Mouse (Mus musculus) kidney, adult 2 months (tissue): ENCODE results near the gene Kctd15. TPM values are rescaled to one million over a fixed set of nuclear protein-coding genes. Genes with fewer than 3 reads are reported as not detected.

Source experiments
- DNase-seq: peaks from one replicate; pipeline ENCODE4 v3.0.0; 2021
- H3K27ac ChIP-seq: fragments of 200-500 bp; 2 replicates; pipeline ENCODE4 v1.5.1; 2012; ENCODE audit warnings: low read depth, low read length, control low read depth, inconsistent platforms; ENCODE audit not compliant: insufficient read depth
- H3K27me3 ChIP-seq: fragments of 200-500 bp; replicated peaks from 2 replicates; pipeline ENCODE4 v1.6.1; 2012; ENCODE audit warnings: mild to moderate bottlenecking, moderate library complexity, low read length, inconsistent platforms; ENCODE audit not compliant: control insufficient read depth, insufficient read depth
- H3K36me3 ChIP-seq: fragments of 200-500 bp; 2 replicates; pipeline ENCODE4 v1.6.1; 2012; ENCODE audit warnings: mild to moderate bottlenecking, moderate library complexity, low read length, inconsistent platforms; ENCODE audit not compliant: control insufficient read depth, insufficient read depth
- H3K4me1 ChIP-seq: fragments of 200-500 bp; 2 replicates; pipeline ENCODE4 v1.6.1; 2011; ENCODE audit warnings: low read length; ENCODE audit not compliant: control insufficient read depth, insufficient read depth
- H3K4me3 ChIP-seq: fragments of 200-500 bp; 2 replicates; pipeline ENCODE4 v1.5.1; 2011; ENCODE audit warnings: mild to moderate bottlenecking, low read depth, low read length, control low read depth; ENCODE audit not compliant: insufficient read depth
- CTCF ChIP-seq: fragments of 200-500 bp; conservative IDR thresholded peaks from 2 replicates; pipeline ENCODE4 v1.5.1; 2011; ENCODE audit warnings: low read depth, mild to moderate bottlenecking, control low read depth, low read length, moderate library complexity, mixed read lengths; ENCODE audit not compliant: insufficient read depth, insufficient read length
- POLR2A ChIP-seq: fragments of 200-500 bp; IDR thresholded peaks from one replicate; pipeline ENCODE4 v1.6.1; 2011; ENCODE audit warnings: low read depth, low read length, control low read depth
- WGBS: fragments of 180-500 bp; shearing (Covaris S2); methylation state at CpG from one replicate; pipeline ENCODE4 v1.1.7; 2018; 5-methylcytosine and 5-hydroxymethylcytosine counted together
- polyA plus RNA-seq: library from polyadenylated mRNA; depleted of rRNA; stranded (reverse); fragments of >200 nt; gene quantifications from 2 replicates; pipeline ENCODE4 v1.2.3, GENCODE M21; 2012

Kctd15 gene
- polyA plus RNA-seq, 1 experiment, result 18.3 TPM

DNA sequence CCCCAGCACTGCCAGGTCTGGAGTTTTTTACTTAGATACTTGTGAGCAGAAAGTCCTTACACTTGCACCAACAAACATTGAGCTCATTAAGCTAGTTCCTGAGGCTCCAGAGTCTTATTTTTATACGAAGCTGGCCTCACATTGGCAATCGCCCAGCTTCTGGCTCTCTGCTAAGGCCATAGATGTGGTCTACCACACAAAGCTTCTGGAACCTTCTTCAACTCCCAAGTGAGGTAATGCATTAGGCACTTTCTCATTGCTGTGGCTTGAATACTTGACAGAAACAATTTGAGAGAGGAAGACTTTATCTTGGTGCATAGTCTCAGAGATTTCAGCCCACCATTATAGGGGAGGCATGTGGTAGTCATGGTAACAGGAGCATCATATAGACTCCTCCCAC lies 23.4 kb upstream of the Kctd15 start:
- H3K36me3 ChIP-seq, result no peaks in the 10 kb centered on the region
- no peaks in the 10 kb centered on the region for H3K27me3 ChIP-seq
- TF ChIP-seq POLR2A (no peak), CTCF (no peak)
- H3K4me1 ChIP-seq, result no peaks in the 10 kb centered on the region
- DNase-seq, result no peak
- H3K27ac ChIP-seq, result no peak overlapping the region
- H3K4me3 ChIP-seq, result no peak overlapping the region
- WGBS, result 45% methylated on average over 2 of the region's 2 CpGs

- Histone ChIP-seq H3K27ac (no peak overlapping the region), H3K4me1 (no peaks in the 10 kb centered on the region), H3K4me3 (no peak overlapping the region), H3K36me3 (no peaks in the 10 kb centered on the region), H3K27me3 (no peaks in the 10 kb centered on the region)
- TF ChIP-seq POLR2A (no peak), CTCF (peak; percentile 83)
- 27% methylated on average over 33 of the region's 33 CpGs for WGBS
- peak; percentile 79 for DNase-seq
Measured at GRCm38 (mm10) chr7:34675831-34676514, 19.4 kb upstream of the Kctd15 start.

GRCm38 (mm10) chr7:34675120-34675790 lies 18.7 kb upstream of the Kctd15 start:
- no peak for TF ChIP-seq POLR2A
- no peak for TF ChIP-seq CTCF
- Histone ChIP-seq H3K27ac (no peak overlapping the region), H3K4me3 (no peak overlapping the region), H3K4me1 (no peaks in the 10 kb centered on the region), H3K27me3 (no peaks in the 10 kb centered on the region), H3K36me3 (no peaks in the 10 kb centered on the region)
- 38% methylated on average over 42 of the region's 42 CpGs for WGBS
- DNase-seq, result peak; percentile 25

- no peak overlapping the region for H3K27ac ChIP-seq
- no peaks in the 10 kb centered on the region for H3K27me3 ChIP-seq
- 0 out of 2 replicates have a peak, but pooled peaks cover 2% of the 10 kb centered on the region for H3K4me1 ChIP-seq
- 80% methylated on average over 4 of the region's 4 CpGs for WGBS
- no peak for DNase-seq
- H3K4me3 ChIP-seq, result no peak overlapping the region
- H3K36me3 ChIP-seq, result no peaks in the 10 kb centered on the region
- TF ChIP-seq CTCF (no peak), POLR2A (no peak)
Measured at GRCm38 (mm10) chr7:34672916-34673315, 16.4 kb upstream of the Kctd15 start.

- TF ChIP-seq POLR2A, result no peak
- peak; percentile 100; the same call in 1 of the 2 replicates for TF ChIP-seq CTCF
- peak; percentile 89 for DNase-seq
- Histone ChIP-seq H3K4me1 (0 out of 2 replicates have a peak, but pooled peaks cover 2% of the 10 kb centered on the region), H3K4me3 (no peak overlapping the region), H3K36me3 (no peaks in the 10 kb centered on the region), H3K27me3 (no peaks in the 10 kb centered on the region), H3K27ac (no peak overlapping the region)
- 1% methylated on average over 6 of the region's 6 CpGs for WGBS
Measured at GRCm38 (mm10) chr7:34671911-34672310, 15.4 kb upstream of the Kctd15 start.

DNA sequence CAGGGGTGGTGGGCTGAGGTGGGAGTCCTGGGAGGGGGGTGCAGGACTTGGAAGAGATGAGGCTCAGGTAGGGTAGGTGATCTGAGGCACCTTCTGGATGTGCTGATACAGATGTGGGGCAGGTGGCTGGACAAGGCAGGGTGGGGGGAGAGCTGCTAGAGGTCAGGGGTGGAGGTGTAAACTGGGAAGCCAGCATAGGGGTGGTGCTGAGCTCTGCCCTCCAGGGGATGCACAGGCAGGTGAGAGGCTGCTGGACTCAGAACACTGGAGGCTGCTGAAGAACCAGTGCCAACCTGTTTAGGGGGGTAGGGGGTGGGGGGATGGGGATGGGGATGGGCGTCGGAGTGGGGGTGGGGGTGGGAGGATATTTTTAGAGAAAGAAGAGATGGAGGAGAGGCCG lies 14.2 kb upstream of the Kctd15 start:
- H3K27me3 ChIP-seq, result no peaks in the 10 kb centered on the region
- H3K27ac ChIP-seq, result no peak overlapping the region
- no peaks in the 10 kb centered on the region for H3K36me3 ChIP-seq
- no peak for DNase-seq
- 77% methylated on average over 3 of the region's 3 CpGs for WGBS
- H3K4me3 ChIP-seq, result no peak overlapping the region
- 0 out of 2 replicates have a peak, but pooled peaks cover 2% of the 10 kb centered on the region for H3K4me1 ChIP-seq
- TF ChIP-seq CTCF (no peak), POLR2A (no peak)

GRCm38 (mm10) chr7:34669336-34669735 lies 12.8 kb upstream of the Kctd15 start:
- Histone ChIP-seq H3K4me1 (0 out of 2 replicates have a peak, but pooled peaks cover 2% of the 10 kb centered on the region), H3K36me3 (no peaks in the 10 kb centered on the region), H3K4me3 (no peak overlapping the region), H3K27me3 (no peaks in the 10 kb centered on the region), H3K27ac (no peak overlapping the region)
- WGBS, result 28% methylated on average over 9 of the region's 9 CpGs
- peak; percentile 46 for DNase-seq
- TF ChIP-seq CTCF, result no peak
- TF ChIP-seq POLR2A, result no peak
